Mouse (Mus musculus) urinary bladder, postnatal 25 days (tissue): ENCODE measurements around the gene Iqcn.

ENCODE experiments used
- DNase-seq: peaks from one replicate; pipeline ENCODE4 v3.0.0; 2022; ENCODE audit warnings: low spot score

The Iqcn gene

DNA sequence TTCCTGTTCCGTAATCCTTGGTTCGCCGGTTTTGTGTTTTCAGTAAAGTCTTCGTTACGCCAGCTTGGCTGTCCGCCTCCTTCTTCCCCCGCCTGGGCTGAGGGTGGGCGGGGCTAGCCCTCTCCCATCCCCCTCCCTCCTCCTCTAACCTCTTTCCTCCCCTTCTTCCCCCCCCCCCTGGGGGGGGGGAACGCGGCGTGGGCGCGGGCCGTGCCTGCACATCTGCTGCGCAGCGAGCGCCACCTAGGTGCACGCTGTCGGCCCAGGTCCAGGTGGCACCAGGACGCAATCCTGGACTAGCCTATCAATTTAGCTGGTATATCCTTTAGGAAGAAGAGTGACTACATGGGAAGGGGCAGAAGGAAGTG, 2.7 kb upstream of the Iqcn start:
- DNase-seq: peak; percentile 82

DNA sequence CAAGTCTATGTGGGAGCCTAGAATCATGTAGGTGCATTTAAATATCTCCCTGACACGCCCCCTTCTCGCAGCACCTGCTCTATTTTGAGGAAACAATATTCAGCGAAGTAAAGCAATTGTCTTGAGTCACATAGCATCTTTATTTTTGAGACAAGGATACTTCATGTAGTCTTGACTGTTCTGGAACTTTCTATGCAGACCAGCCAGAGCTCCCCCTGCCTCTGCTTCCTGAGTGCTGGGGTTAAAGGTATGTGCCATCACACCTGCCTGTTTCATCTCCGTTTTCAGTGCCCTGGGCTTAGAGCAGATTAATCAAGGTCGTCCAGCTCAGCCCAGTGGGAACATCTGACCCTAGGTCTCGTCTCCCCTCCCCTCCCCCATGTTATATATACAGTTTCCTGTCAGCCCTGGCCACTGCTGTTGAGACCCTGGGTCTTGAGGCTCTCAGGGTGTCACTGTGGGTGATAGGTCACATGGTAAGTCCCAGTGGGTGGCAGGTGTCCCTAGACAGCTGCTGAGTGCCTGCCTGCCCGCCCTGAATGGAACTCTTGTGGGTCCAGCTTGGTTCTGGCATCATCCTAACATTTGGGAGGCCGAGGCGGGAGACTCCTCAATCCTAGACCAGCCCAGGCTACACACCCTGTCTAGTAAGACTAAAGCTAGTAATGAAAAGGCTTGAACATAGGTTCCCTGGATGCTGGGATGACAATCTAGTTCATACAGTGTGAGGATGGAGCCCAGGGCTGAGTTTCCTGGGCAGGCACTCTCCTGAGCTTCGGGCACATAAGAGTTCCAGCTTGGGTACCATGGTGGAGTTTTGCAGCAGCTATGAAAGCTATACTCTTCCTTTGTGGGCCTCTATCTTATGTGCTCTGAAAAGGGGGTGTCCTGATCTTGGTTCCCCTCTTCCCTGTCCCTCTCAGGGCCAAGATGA, 1.9 kb upstream of the Iqcn start:
- no peak for DNase-seq

DNA sequence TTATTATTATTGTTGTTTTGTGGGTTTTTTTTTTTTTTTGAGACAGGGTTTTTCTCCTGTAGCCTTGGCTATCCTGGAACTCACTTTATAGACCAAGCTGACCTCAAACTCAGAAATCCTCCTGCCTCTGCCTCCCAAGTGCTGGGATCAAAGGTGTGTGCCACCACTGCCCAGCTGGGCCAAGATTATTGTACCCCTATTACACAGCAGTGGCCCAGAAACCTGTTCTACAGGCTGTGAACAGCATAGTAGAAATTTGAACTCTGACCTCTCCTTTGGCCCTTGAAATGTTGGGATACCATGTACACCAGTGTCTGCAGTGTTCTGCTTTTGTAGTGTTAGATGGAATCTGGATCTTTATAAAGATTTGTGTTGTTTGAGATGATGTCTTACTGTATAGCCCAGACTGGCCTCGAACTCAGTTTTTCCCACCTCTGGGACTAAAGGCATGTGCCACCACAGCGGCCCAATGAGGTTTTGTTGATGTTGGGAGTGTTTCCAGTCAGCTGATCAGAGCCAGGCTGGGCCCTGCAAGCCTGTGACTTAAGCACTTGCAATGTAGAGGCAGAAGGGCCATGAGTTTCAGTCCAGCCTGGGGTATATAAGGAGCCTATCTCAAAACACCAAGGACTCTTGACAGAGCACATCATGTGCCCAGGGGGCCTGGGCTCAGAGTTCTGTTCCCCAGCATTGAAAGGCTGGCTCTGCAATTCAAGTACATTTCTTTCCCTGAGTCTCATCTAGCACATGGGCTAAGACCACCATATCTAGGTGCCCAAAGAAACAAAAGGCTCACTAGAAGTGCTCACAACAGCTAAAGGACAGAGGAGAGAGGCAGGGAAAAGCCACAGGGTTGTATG, 1.0 kb upstream of the Iqcn start:
- DNase-seq: no peak

DNA sequence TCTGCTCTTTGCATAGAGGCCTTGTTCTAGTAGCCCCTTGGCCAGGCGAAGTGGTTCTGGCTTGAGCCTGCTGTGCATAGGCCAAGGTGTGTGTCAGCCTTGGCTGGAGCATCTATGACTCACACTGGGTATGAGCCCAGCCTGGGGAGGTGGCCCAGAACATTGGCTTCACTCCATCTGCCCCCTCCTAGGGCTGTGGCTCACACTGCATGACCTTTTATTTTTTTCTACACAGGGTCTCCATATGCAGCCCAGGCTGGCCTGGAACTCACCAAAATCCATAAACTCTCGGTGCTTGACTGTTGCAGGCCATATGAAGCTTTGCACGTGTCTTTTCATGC, 445 bp upstream of the Iqcn start:
- peak; percentile 70 for DNase-seq

DNA sequence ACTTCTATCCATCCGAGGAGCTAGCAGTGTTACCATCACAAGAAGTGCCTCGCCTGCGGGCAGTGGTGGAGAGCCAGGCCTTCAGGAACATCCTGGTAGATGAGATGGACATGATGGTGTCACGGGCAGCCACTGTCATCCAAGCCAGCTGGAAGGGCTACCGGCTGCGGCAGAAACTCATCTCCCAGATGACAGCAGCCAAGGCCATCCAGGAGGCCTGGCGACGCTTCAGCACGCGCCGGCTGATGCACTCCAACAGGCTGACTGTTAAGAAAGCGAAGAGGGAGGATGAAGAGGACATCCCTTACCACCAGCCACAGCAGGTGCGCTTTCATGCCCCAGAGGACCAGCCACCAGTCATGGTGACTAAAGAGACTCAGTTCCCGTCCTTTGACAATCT, 5.0 kb downstream of the Iqcn start:
- no peak for DNase-seq

DNA sequence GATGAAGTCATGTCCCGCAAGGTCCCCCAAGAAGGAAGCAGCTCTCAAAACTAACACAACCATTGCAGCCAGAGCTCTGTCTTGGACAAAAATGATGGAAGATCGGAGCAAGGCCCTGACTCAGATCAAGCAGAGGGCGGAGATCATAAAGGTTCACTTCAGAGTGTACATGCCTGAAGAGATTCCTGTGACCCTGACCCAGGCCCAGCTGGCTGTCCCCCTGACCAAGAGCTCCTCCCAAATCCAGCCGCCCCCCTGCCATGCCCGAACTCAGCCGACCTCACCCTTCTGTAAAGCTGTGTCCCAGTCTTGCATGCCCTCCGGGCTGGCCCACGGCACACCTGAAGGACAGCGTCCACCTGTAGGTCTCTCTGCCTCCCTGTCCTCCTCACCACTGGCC, 6.5 kb downstream of the Iqcn start:
- no peak for DNase-seq

DNA sequence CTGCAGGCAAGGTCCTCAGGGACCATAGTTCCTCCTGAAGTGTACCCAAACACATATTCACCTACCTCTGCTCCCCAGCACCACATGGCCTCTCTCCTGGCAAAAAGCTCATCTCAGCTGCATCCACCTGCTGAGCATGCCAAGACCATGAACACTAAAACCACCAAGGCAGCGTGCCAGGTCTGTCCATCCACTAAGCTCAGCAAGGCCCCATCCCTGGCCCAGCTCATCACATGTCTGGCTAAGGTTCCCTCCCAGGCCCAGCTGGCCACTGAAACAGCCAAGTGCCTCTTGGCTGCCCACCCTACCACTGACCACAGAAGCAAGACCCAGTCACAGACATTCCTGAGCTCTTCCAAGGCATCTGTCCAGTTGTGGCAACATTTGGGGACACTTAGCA, 7.0 kb downstream of the Iqcn start:
- DNase-seq: no peak

DNA sequence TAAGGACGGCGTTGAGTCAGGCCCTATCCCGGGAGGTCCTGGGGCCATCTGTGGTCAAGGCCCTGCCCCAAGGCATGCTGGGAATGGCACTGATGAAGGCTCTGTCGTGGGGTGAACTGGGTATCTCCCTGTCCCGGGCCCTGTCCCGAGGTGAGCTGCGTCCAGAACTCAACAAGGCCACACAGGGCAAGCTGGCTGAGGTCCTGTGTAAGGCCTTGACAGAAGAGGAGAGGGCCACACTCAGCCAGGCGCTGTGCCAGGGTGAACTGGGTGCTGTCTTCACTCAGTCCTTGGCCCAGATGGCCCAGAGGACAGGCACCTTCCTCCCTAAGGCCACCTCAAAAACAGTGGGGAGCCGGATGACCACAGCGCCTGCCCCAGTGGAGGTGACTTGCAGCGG, 7.8 kb downstream of the Iqcn start:
- no peak for DNase-seq

DNA sequence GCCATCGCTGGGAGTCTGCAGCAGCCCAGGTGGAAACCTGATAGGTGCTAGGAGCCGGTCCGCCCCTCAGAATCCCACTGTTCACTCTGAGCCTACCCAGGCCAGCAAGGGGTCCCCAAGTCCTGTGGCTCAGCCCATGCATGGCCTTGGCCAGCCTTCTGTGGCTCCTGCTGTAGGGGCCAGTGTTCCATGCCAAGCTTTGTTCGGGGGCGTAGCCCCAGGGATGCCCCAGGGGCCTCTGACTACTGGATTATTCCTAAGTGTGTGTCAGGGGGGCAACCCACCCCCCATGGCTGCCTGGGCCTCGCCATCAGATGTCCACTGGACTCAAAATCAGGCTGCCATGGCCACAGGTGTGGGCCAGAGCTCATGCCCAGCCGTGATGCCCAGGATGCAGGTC, 10.7 kb downstream of the Iqcn start:
- no peak for DNase-seq

DNA sequence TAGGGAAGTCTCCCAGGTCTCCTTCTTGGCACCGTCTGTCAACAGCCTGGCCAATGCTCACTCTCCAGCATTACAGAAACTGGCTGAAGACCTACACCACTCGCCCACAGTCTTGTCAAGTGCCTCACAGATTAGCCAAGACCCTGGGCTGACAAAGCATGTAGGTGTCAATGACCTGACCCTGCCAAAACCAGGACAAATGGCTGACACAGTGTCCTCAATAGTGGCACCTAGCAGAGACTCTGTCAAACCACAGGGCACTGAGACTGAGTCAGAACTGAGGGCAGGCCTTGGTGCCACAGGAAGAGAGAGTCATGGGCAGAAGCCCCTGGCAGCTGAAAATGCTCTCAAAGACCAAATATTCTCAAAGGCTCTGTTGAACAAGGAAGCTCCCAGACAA, 11.8 kb downstream of the Iqcn start:
- no peak for DNase-seq

DNA sequence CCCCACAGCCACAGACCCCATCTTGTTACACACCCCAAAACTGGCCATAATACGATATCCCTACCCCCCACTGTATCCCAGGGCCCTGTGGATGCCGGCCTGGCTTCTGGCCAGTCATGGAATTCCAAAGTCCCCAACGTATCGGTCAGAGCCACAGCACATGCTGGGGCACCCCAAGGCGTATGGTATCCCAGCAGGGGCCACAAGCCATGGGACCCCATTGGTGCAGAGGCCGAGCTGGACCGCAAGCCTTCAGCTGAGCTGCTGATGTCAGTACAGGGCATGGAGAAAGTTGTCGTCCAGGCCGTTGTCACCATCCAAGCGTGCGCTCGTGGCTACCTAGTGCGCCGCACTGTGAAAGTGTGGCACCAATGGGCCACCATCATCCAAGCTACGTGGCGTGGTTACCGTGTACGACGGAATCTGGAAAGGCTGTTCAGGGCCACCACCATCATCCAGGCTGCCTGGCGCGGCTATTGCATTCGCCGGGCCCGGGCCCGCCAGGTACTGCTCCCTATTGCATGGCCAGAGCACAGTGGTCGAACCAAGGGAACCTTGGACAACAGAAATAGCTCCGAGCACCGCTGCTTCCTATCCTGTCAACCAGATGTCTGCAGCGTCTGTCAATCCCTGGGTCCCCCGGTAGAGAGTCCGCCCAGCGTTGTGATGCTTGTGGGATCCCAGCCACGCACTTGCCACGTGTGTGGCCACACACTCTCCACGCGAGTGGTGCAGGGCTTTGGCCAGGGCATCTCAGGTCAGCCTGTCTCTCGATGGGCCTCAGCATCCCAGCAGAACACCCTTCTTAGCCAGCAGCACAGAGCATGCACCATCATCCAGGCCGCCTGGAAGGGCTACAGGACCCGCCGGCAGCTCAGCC, 13.5 kb downstream of the Iqcn start:
- no peak for DNase-seq

DNA sequence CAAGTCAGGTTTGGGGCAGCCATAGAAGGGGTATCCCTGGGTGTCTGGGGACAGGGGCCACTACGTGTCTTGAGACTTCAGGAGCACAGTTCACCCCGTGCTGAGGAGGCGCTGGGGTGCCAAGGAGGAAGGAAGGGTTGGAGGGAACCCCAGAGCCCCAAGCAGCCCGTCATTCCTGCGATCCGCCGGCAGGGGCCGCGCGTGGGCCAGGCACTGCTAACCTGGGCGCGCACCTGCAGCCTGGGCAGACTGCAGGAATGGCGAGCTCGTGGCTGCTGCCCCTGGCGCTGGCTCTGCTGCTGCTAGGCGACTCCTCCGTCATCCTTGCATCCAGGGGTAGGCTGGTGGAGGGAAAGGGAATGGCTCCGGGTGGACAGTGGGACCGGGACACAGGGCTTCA, 15.0 kb downstream of the Iqcn start, which contains the start of gene Gm3336:
Gene Gm3336, plus strand, starts transcription at position 247 of the 400 bp plus-strand sequence.
- DNase-seq: peak; percentile 55

DNA sequence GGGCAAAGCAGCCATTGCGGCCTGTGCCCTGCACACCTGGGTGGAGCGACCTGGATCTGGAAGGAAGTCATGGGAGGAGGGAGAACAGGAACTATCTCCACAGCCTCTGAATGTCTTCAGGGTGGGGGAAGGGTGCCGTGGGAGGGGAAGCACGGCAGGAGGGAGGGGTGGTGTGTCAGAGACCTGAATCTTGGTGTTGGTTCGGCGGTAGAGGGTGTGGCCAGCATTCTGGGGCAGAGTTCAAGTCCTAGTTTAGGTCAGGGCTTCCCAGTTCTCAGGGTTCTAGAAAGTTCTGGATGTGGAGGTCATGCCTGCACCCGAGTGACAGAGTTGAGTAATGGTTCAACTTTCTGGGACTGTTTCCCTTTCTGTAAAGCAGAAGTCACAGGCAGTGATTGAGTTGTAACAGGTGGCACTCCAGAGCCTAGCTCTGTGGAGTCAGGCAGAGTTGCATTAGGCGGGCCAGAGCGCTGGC, 16.6 kb downstream of the Iqcn start:
- no peak for DNase-seq

DNA sequence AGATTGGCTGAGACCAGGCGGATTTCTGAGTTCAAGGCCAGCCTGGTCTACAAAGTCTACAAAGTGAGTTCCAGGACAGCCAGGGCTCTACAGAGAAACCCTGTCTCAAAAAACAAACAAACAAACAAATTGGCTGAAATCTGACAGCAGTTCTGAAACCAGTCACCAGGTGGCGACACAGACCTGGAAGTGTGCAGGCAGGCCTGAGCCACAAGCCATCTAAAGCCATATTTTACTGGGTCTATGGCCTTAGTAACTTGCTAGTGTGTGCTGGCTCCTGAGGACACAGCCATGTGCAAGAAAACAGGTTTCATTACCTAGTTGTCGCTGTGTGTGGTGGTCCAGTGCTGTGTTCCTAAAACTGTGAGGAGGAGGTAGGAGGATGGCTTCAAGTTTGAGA, 17.5 kb downstream of the Iqcn start:
- DNase-seq: peak; percentile 73

DNA sequence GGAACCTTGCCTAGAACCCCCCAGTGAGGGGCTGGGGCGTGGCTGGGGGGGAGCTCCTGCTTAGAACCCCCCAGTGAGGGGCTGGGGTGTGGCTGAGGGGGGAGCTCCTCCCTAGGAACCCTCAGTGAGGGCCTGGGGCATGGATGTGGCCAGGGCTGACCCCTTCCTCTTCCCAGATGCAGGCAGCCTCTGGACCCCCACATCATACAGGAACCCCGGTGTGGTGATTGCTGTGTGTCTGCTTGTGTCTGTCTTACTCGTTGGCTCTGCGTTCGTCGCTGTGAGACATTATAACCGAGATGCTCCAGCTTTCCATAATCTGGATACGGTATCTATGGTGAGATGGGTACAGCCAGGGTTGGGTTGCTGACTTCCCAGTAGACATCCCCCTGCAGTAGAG, 18.3 kb downstream of the Iqcn start:
- DNase-seq: no peak

DNA sequence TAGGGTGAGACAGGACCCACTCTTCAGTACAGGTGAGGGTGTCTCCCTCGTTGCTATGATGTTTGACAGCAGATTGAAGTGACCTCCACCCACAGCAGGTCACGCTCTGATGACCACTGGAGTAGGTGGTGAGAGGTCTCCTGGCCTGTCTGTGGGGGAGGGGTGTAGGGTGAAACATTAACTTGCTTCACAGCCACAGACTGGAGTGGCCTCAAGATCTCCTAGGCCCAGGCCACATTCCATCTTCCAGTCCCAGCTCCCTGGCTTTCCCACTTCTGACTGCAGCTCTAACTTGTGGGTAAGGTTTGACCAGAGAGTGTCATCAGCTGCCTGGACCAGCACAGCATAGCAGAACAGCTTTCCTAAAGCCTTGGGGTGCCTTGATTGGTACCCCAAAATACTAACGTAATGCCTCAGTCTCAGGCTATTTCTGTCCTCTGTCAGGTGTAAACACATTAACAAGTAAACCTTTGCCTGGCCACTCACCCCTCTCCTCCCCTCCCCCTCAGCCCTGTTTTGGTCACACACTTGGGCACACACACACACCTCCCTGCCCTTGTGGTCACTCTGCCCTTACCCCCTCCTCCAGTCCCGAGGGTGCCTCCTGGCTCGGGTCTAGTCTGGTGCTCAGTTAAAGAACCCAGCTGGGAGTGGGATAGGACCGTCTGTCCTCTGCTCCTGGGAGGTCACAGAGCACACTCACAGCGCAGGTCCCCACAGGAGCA, 20.4 kb downstream of the Iqcn start, which contains the start of gene Pde4c:
Gene Pde4c, plus strand, starts transcription at position 235 of the 725 bp plus-strand sequence.
- DNase-seq: no peak

DNA sequence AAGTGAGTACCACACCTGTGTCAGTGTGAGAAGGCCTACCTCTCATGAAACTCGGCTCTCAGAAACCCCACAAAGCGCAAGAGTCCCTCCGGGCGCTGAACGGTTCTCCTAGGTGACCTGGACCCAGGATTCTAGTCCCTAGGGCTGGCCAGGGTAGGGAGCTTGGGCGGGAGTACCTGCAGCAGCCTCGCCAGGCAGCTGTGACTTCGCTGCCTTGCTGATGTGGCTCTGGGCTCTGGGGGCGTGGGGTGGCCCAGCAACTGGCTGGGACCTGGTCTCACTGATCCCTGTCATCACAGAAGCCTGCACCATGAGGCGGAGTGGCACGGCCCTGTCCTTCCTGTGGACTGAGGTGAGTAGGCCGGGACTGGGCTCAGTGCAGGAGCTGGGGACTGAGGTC, 21.0 kb downstream of the Iqcn start:
- DNase-seq: no peak

DNA sequence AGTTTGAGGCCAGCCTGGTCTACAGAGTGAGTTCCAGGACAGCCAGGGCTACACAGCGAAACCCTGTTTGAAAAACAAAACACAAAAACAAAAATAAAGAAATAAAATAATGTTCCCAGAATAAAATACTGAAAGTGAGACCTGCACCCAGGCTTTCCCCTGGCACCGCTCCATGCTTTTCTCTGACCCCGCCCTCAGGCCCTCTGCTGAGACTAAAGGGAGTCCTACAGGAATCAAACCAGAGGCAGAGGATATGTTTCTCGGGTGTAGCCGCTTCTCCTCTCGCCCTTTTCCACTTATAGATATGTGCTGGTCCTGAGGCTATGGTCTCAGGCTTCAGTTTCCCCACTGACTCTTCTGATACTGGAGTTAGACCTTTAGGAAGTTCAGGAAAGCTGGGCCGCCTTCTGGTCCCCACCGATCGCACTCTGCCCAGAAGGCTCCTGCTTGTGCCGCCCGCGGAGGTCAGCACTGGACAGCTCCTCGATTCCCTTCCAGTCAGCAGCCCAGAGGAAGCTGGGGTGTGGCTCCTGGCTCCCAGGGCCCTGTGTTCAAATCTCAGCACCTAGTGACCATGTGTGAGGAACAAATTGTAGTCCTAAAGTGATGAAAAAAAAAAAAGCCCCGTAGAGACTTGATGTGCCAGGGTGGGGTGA, 22.7 kb downstream of the Iqcn start:
- no peak for DNase-seq

DNA sequence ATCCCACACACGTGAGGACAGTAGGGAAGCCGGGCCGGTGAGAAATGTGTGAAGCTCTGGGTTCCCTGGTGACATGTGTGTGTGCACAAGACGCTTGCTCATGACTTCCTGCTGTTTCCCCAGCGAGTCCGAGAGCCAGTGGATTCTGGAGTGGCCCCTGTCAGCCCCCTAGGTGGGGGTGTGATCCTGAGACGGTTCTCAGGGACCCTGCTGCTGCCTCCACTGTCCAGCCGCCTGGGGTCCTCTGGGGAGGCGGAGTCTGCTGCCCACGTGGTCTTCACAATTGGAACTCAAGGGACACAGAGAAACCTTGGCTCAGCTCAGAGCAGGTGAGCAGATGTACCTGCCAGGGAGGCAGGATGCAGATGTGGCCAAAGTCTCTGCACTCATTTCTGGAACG, 23.5 kb downstream of the Iqcn start:
- no peak for DNase-seq

DNA sequence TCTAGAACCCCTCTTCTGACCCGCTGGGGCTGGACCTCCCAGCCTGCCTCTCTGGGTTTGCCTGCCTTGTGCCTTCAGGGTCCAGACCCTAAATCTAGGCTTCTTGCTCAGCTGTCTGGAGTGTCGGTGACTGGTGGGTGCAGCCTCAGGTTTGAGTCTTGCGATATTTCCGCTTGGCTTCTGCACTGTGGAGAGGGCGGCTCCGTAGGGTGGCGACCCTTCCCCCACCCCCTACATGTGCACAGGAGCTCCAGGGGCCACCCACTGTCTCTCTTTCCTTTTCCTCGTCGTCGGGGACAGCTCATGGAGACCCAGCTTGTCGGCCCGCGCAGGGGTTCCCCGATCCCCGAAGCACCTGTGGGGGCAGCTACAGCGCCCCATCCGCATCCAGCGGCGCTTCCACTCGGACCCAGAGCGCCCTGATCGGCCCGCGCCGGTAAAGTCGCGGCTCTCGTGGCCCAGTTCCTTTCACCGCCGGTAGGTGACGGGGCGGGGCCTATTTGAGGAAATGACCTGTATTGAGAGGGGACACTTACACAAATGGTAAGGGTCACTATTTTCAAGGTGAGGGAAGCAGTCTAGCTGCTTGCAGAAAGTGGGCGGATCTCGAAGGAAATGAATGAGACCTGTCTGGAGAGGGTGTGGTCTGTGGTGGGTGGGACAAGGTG, 26.7 kb downstream of the Iqcn start:
- DNase-seq: no peak
